9 mouse cellular contexts compared by ENCODE assay signal in the genomic region with DNA sequence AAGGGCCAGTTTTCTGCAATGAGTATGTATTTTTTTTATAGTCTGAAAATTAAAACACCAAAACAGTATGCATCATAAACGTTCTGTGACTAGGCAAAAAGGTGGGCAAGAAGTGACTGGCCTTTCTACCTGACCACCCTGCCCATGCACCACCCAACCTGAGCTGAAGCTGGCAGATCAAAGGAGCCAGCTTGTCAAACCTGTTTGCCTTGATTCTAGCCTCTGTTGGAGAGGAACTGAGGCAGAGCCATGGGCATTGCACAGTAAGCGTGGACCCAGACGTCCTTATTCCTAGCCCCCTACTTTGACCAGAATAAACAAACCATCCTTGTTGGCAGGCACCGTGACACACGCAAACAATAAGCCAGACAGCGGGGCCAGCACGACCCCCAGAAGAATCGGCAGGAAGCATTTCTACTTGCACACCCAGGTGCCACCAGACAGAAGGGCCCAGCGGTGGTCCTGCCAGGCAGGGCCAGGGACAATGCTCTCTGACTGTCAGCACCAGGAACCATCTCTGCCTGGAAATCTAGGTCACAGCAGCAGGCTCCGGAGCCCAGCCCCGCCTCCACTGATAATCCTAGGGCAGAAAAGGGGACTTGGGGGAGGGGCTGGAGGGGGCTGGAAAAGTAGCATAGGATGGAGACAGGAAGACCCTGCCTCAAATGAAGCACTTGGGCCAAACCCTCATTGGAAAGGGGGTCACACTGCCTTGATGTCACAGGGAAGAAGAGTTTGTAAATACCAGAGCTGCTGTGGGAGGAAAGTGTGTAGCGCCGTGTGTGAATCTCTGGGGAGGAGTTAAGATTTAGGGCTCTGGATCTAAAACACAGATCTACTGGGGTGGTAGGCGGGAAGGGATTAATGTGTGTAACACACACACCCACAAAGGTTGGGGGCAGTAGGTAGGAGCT. TPM values are rescaled to one million over a fixed set of nuclear protein-coding genes. Genes with fewer than 3 reads are reported as not detected.
DNase-seq lines count a peak whose midpoint lies in the region; ATAC-seq lines count a peak whose summit lies in the region.
"Had no signal": no experiment of that assay in that cellular context is flagged by ENCODE, and none has a peak within 500 bp of the region (broad histone marks: within the 10 kb centered on the region; RNA-seq: fewer than 3 reads in every experiment).

No protein-coding gene starts in this region.

- no peak for DNase-seq in kidney, adult 8-10 months
- DNase-seq in cerebellum, adult 11 months: peak; percentile 81
- peak; percentile 71 for DNase-seq in forebrain, embryonic 10.5 days (ENCODE audit: extremely low spot score, low spot score)
- DNase-seq in spleen, adult 18-20 months: no peak
- no peak for DNase-seq in layer of hippocampus, postnatal 36 days

- H3K36me3 ChIP-seq in kidney, embryonic 15.5 days: peaks cover 47% of the 10 kb centered on the region
- H3K36me3 ChIP-seq in forebrain, embryonic 10.5 days (replicated peaks): peaks cover 50% of the 10 kb centered on the region
- H3K36me3 ChIP-seq in limb, embryonic 12.5 days: peaks cover 54% of the 10 kb centered on the region
- peaks cover 23% of the 10 kb centered on the region for H3K36me3 ChIP-seq in stomach, embryonic 15.5 days

- ATAC-seq in kidney, embryonic 15.5 days (replicated peaks; ENCODE audit: low FRiP score): no peak
- no peak for ATAC-seq in limb, embryonic 12.5 days (ENCODE audit: insufficient number of reproducible peaks, insufficient read depth, low FRiP score, low TSS enrichment, low read depth)
- ATAC-seq in stomach, embryonic 15.5 days (ENCODE audit: insufficient read depth, low FRiP score, low read depth): no peak

- no peaks in the 10 kb centered on the region for H3K27me3 ChIP-seq in kidney, embryonic 15.5 days
- no peaks in the 10 kb centered on the region for H3K27me3 ChIP-seq in forebrain, embryonic 10.5 days (ENCODE audit: poor library complexity, severe bottlenecking)
- H3K27me3 ChIP-seq in limb, embryonic 12.5 days: no peaks in the 10 kb centered on the region
- no peaks in the 10 kb centered on the region for H3K27me3 ChIP-seq in stomach, embryonic 15.5 days (replicated peaks)

- 31% methylated on average over 14 of the region's 14 CpGs for WGBS in kidney, embryonic 15.5 days
- WGBS in forebrain, embryonic 10.5 days: 9% methylated on average over 14 of the region's 14 CpGs
- WGBS in limb, embryonic 12.5 days: 22% methylated on average over 14 of the region's 14 CpGs
- 21% methylated on average over 14 of the region's 14 CpGs for WGBS in stomach, embryonic 15.5 days

- H3K4me2 ChIP-seq in kidney, embryonic 15.5 days: peak overlapping the region; percentile 32
- peak overlapping the region; percentile 11 for H3K4me2 ChIP-seq in limb, embryonic 12.5 days
- H3K4me2 ChIP-seq in stomach, embryonic 15.5 days: peak overlapping the region; percentile 33

- peak overlapping the region; percentile 87 for H3K27ac ChIP-seq in kidney, embryonic 15.5 days
- peak overlapping the region; percentile 96 for H3K27ac ChIP-seq in forebrain, embryonic 10.5 days
- H3K27ac ChIP-seq in limb, embryonic 12.5 days: peak overlapping the region; percentile 83
- H3K27ac ChIP-seq in stomach, embryonic 15.5 days: peak overlapping the region; percentile 74; the same call in 1 of the 2 replicates

- no peaks in the 10 kb centered on the region for H3K9me3 ChIP-seq in kidney, embryonic 15.5 days (replicated peaks)
- no peaks in the 10 kb centered on the region for H3K9me3 ChIP-seq in forebrain, embryonic 10.5 days
- no peaks in the 10 kb centered on the region for H3K9me3 ChIP-seq in limb, embryonic 12.5 days
- H3K9me3 ChIP-seq in stomach, embryonic 15.5 days: no peaks in the 10 kb centered on the region
- H3K9me3 ChIP-seq: G1E had no signal

- no peak overlapping the region for H3K4me3 ChIP-seq in kidney, embryonic 15.5 days (replicated peaks)
- H3K4me3 ChIP-seq in forebrain, embryonic 10.5 days: peak overlapping the region; percentile 85
- no peak overlapping the region for H3K4me3 ChIP-seq in limb, embryonic 12.5 days (replicated peaks)
- no peak overlapping the region for H3K4me3 ChIP-seq in stomach, embryonic 15.5 days (replicated peaks)

- peak overlapping the region; percentile 24; the same call in 1 of the 2 replicates for H3K9ac ChIP-seq in kidney, embryonic 15.5 days
- peak overlapping the region; percentile 18; the same call in 1 of the 2 replicates for H3K9ac ChIP-seq in limb, embryonic 12.5 days (replicated peaks)
- no peak overlapping the region for H3K9ac ChIP-seq in stomach, embryonic 15.5 days

- H3K4me1 ChIP-seq in kidney, embryonic 15.5 days: peaks cover 72% of the 10 kb centered on the region
- peaks cover 76% of the 10 kb centered on the region for H3K4me1 ChIP-seq in forebrain, embryonic 10.5 days
- H3K4me1 ChIP-seq in limb, embryonic 12.5 days (replicated peaks): peaks cover 65% of the 10 kb centered on the region
- peaks cover 63% of the 10 kb centered on the region for H3K4me1 ChIP-seq in stomach, embryonic 15.5 days

RNA-seq across cellular contexts. Expression of a gene that starts 4.4 kb away (rescaled TPM):
- polyA plus RNA-seq in kidney, embryonic 15.5 days (2015; fragmentation: Nextera tagmentation; extraction: Ambion mirVana): 107 and 124 TPM in 2 replicates
- polyA plus RNA-seq in forebrain, embryonic 10.5 days (2016; fragmentation: Nextera tagmentation; extraction: Ambion mirVana): 282 and 292 TPM in 2 replicates
- polyA plus RNA-seq in limb, embryonic 12.5 days (2016; fragmentation: Nextera tagmentation; extraction: Ambion mirVana): 69.5 and 76.5 TPM in 2 replicates
- polyA plus RNA-seq in stomach, embryonic 15.5 days (2015; fragmentation: Nextera tagmentation; extraction: Ambion mirVana): 103 and 108 TPM in 2 replicates
- total RNA-seq in layer of hippocampus, postnatal 36 days (2021): 100 to 1,000 TPM; 418 to 426 TPM

RNA-seq across cellular contexts. Expression of a gene that starts 17.4 kb away (rescaled TPM):
- polyA plus RNA-seq in kidney, embryonic 15.5 days (2015; fragmentation: Nextera tagmentation; extraction: Ambion mirVana): 6.2 and 8.9 TPM in 2 replicates
- polyA plus RNA-seq in forebrain, embryonic 10.5 days (2016; fragmentation: Nextera tagmentation; extraction: Ambion mirVana): 0.69 and 0.99 TPM in 2 replicates
- 2.9 and 4.1 TPM in 2 replicates for polyA plus RNA-seq in limb, embryonic 12.5 days (2016; fragmentation: Nextera tagmentation; extraction: Ambion mirVana)
- 16.2 and 17.4 TPM in 2 replicates for polyA plus RNA-seq in stomach, embryonic 15.5 days (2015; fragmentation: Nextera tagmentation; extraction: Ambion mirVana)
- total RNA-seq in layer of hippocampus, postnatal 36 days (2021): under 1 TPM in 1 of 2 experiments, not detected in 1; 0.87 TPM
- total RNA-seq: G1E had no signal
- polyA plus RNA-seq: G1E had no signal

RNA-seq across cellular contexts. Expression of a gene that starts 54.3 kb away (rescaled TPM):
- polyA plus RNA-seq in kidney, embryonic 15.5 days (2015; fragmentation: Nextera tagmentation; extraction: Ambion mirVana): 125 and 132 TPM in 2 replicates
- 132 and 138 TPM in 2 replicates for polyA plus RNA-seq in forebrain, embryonic 10.5 days (2016; fragmentation: Nextera tagmentation; extraction: Ambion mirVana)
- 179 TPM in 2 replicates for polyA plus RNA-seq in limb, embryonic 12.5 days (2016; fragmentation: Nextera tagmentation; extraction: Ambion mirVana)
- 106 and 121 TPM in 2 replicates for polyA plus RNA-seq in stomach, embryonic 15.5 days (2015; fragmentation: Nextera tagmentation; extraction: Ambion mirVana)
- total RNA-seq in layer of hippocampus, postnatal 36 days (2021): 100 to 1,000 TPM; 103 to 105 TPM

RNA-seq across cellular contexts. Expression of a gene that starts 56.0 kb away (rescaled TPM):
- polyA plus RNA-seq in kidney, embryonic 15.5 days (2015; fragmentation: Nextera tagmentation; extraction: Ambion mirVana): 0.05 TPM in 1 of 2 replicates, not detected in the other
- not detected in 2 replicates for polyA plus RNA-seq in forebrain, embryonic 10.5 days (2016; fragmentation: Nextera tagmentation; extraction: Ambion mirVana)
- not detected in 2 replicates for polyA plus RNA-seq in limb, embryonic 12.5 days (2016; fragmentation: Nextera tagmentation; extraction: Ambion mirVana)
- not detected in 2 replicates for polyA plus RNA-seq in stomach, embryonic 15.5 days (2015; fragmentation: Nextera tagmentation; extraction: Ambion mirVana)
- not detected for total RNA-seq in layer of hippocampus, postnatal 36 days (2021)
- polyA plus RNA-seq: G1E had no signal

RNA-seq across cellular contexts. Expression of a gene that starts 59.2 kb away (rescaled TPM):
- 48.9 and 54.4 TPM in 2 replicates for polyA plus RNA-seq in kidney, embryonic 15.5 days (2015; fragmentation: Nextera tagmentation; extraction: Ambion mirVana)
- 53.0 and 55.4 TPM in 2 replicates for polyA plus RNA-seq in forebrain, embryonic 10.5 days (2016; fragmentation: Nextera tagmentation; extraction: Ambion mirVana)
- 44.1 and 45.9 TPM in 2 replicates for polyA plus RNA-seq in limb, embryonic 12.5 days (2016; fragmentation: Nextera tagmentation; extraction: Ambion mirVana)
- polyA plus RNA-seq in stomach, embryonic 15.5 days (2015; fragmentation: Nextera tagmentation; extraction: Ambion mirVana): 44.8 and 45.0 TPM in 2 replicates
- 100 to 1,000 TPM; 256 to 272 TPM for total RNA-seq in layer of hippocampus, postnatal 36 days (2021)

Comparison
In these comparisons a context has a peak if more than half of its experiments do, and no peak if none do; other contexts are left out.
1. DNase-seq: peak in cerebellum, adult 11 months (single experiment) and forebrain, embryonic 10.5 days (single experiment); none in kidney, adult 8-10 months (0 of 2), spleen, adult 18-20 months (0 of 2) and layer of hippocampus, postnatal 36 days (0 of 2).
2. Peak in every context shown above with its lines, with median percentiles within 50 percentile points of each other: H3K27ac ChIP-seq and H3K4me2 ChIP-seq.